27 mouse cellular contexts compared by ENCODE assay signal in the genomic region with DNA sequence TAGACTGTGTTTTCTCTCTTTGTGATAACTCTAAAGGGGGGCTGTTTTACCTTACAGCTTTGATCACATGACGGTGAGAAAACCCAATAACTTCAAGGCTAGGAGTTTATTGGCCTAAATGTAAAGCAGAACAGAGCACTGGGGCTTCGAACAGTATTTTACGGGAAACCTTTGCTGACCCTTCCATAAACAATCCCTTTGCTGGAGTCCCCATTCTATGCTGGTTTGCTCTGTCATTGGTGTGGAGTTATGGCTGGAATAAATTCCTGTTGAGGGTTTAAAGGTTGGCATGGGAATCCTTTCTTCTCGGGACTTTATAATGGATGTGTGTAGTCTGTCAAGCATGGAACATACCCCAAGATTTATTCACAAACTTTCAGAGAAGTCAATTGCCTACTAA. TPM values are rescaled to one million over a fixed set of nuclear protein-coding genes. Genes with fewer than 3 reads are reported as not detected.
DNase-seq lines count a peak whose midpoint lies in the region; ATAC-seq lines count a peak whose summit lies in the region.
"Had no signal": no experiment of that assay in that cellular context is flagged by ENCODE, and none has a peak within 500 bp of the region (broad histone marks: within the 10 kb centered on the region; RNA-seq: fewer than 3 reads in every experiment).

No protein-coding gene starts in this region.

- WGBS in neural tube, embryonic 14.5 days = 9% methylated on average over 4 of the region's 4 CpGs
- 79% methylated on average over 4 of the region's 4 CpGs for WGBS in embryonic facial prominence, embryonic 10.5 days

- H3K27ac ChIP-seq in neural tube, embryonic 14.5 days (ENCODE audit: low read depth, low read length) = 0 out of 2 replicates have a peak overlapping the region, but pooled peaks have one; percentile 12
- H3K27ac ChIP-seq in embryonic facial prominence, embryonic 10.5 days (replicated peaks) = no peak overlapping the region
- H3K27ac ChIP-seq: embryonic facial prominence, embryonic 15.5 days; forebrain, embryonic 12.5 days; hindbrain, embryonic 12.5 days; liver, embryonic 12.5 days; macrophage; midbrain, embryonic 15.5 days had no signal

- no peaks in the 10 kb centered on the region for H3K27me3 ChIP-seq in neural tube, embryonic 14.5 days (ENCODE audit: control insufficient read depth, insufficient read depth, low read length)
- H3K27me3 ChIP-seq in embryonic facial prominence, embryonic 10.5 days (replicated peaks; ENCODE audit: low read depth, poor library complexity, severe bottlenecking) = no peaks in the 10 kb centered on the region
- H3K27me3 ChIP-seq: embryonic facial prominence, embryonic 15.5 days; forebrain, embryonic 12.5 days; hindbrain, embryonic 12.5 days; liver, embryonic 12.5 days; midbrain, embryonic 15.5 days had no signal

- H3K36me3 ChIP-seq in neural tube, embryonic 14.5 days (ENCODE audit: control insufficient read depth, insufficient read depth, low read length) = no peaks in the 10 kb centered on the region
- H3K36me3 ChIP-seq in embryonic facial prominence, embryonic 10.5 days (replicated peaks) = no peaks in the 10 kb centered on the region
- H3K36me3 ChIP-seq: embryonic facial prominence, embryonic 15.5 days; forebrain, embryonic 12.5 days; hindbrain, embryonic 12.5 days; liver, embryonic 12.5 days; midbrain, embryonic 15.5 days had no signal

- H3K9ac ChIP-seq in neural tube, embryonic 14.5 days (replicated peaks; ENCODE audit: low read depth, low read length) = no peak overlapping the region
- H3K9ac ChIP-seq: embryonic facial prominence, embryonic 15.5 days; forebrain, embryonic 12.5 days; forebrain, postnatal 0 days; hindbrain, embryonic 12.5 days; liver, embryonic 12.5 days; liver, postnatal 0 days; midbrain, embryonic 15.5 days had no signal

- peak; percentile 32 for DNase-seq in embryo, embryonic 10 days (ENCODE audit: low spot score)
- DNase-seq in embryo, embryonic 11 days = peak; percentile 37
- DNase-seq in mesoderm, embryonic 11.5 days (ENCODE audit: low read depth, low spot score) = peak; percentile 73
- DNase-seq in layer of hippocampus, postnatal 10 days (ENCODE audit: low spot score in 2 of 2) = no peak
- no peak for DNase-seq in cerebellum, postnatal 36 days
- no peak for DNase-seq in embryonic facial prominence, embryonic 10.5 days (ENCODE audit: low spot score)
- DNase-seq: adrenal gland, postnatal 14 days; cerebellum, adult 11 months; cerebellum, adult 9-10 months; forebrain, postnatal 0 days; kidney, adult 9 months; kidney, postnatal 10 days; liver, postnatal 0 days; right cerebral cortex, postnatal 4 days; thymus, adult 2 months; thymus, postnatal 4 days had no signal

- H3K4me3 ChIP-seq in neural tube, embryonic 14.5 days (ENCODE audit: low read depth, low read length) = no peak overlapping the region
- H3K4me3 ChIP-seq in embryonic facial prominence, embryonic 10.5 days = no peak overlapping the region
- H3K4me3 ChIP-seq: embryonic facial prominence, embryonic 15.5 days; forebrain, embryonic 12.5 days; hindbrain, embryonic 12.5 days; liver, embryonic 12.5 days; midbrain, embryonic 15.5 days had no signal

- H3K4me2 ChIP-seq in neural tube, embryonic 14.5 days (ENCODE audit: low read depth, low read length) = no peak overlapping the region
- H3K4me2 ChIP-seq: embryonic facial prominence, embryonic 15.5 days; forebrain, embryonic 12.5 days; hindbrain, embryonic 12.5 days; liver, embryonic 12.5 days; midbrain, embryonic 15.5 days had no signal

- peak; percentile 88 for ATAC-seq in neural tube, embryonic 14.5 days (ENCODE audit: low read depth)
- ATAC-seq: CD4-positive, CD25-positive, alpha-beta regulatory T cell, adult 4 months; forebrain, postnatal 0 days; intestine, postnatal 0 days; liver, embryonic 12.5 days; liver, postnatal 0 days; lung, postnatal 0 days; midbrain, embryonic 15.5 days had no signal

- no peaks in the 10 kb centered on the region for H3K9me3 ChIP-seq in neural tube, embryonic 14.5 days (ENCODE audit: control insufficient read depth, low read length)
- H3K9me3 ChIP-seq in embryonic facial prominence, embryonic 10.5 days = no peaks in the 10 kb centered on the region
- H3K9me3 ChIP-seq: embryonic facial prominence, embryonic 15.5 days; forebrain, embryonic 12.5 days; hindbrain, embryonic 12.5 days; liver, embryonic 12.5 days; midbrain, embryonic 15.5 days had no signal

- H3K4me1 ChIP-seq in neural tube, embryonic 14.5 days (ENCODE audit: control insufficient read depth, insufficient read depth, low read length) = 0 out of 2 replicates have a peak, but pooled peaks cover 2% of the 10 kb centered on the region
- no peaks in the 10 kb centered on the region for H3K4me1 ChIP-seq in embryonic facial prominence, embryonic 10.5 days
- H3K4me1 ChIP-seq: embryonic facial prominence, embryonic 15.5 days; forebrain, embryonic 12.5 days; hindbrain, embryonic 12.5 days; liver, embryonic 12.5 days; midbrain, embryonic 15.5 days had no signal

RNA-seq across cellular contexts. Expression of a gene that starts 12.0 kb away (rescaled TPM):
- 93.7 and 130 TPM in 2 replicates for polyA plus RNA-seq in neural tube, embryonic 14.5 days (2014; fragmentation: Nextera tagmentation; extraction: Ambion mirVana)
- total RNA-seq in layer of hippocampus, postnatal 10 days (2021) = 100 to 1,000 TPM; 311 to 317 TPM
- polyA plus RNA-seq in embryonic facial prominence, embryonic 10.5 days (2016; fragmentation: Nextera tagmentation; extraction: Ambion mirVana) = 1.2 and 1.3 TPM in 2 replicates
- total RNA-seq: megakaryocyte-erythroid progenitor cell, adult 5-6 weeks had no signal
- polyA plus RNA-seq: liver, postnatal 0 days; macrophage had no signal

Comparison
In these comparisons a context has a peak if more than half of its experiments do, and no peak if none do; other contexts are left out.
1. DNase-seq: peak in embryo, embryonic 10 days (single experiment), embryo, embryonic 11 days (single experiment) and mesoderm, embryonic 11.5 days (single experiment); none in layer of hippocampus, postnatal 10 days (0 of 2), cerebellum, postnatal 36 days (0 of 2) and embryonic facial prominence, embryonic 10.5 days (single experiment).
2. RNA of a gene that starts 12.0 kb away (polyA plus RNA-seq): 93.7 to 130 TPM in neural tube, embryonic 14.5 days; 1.2 to 1.3 TPM in embryonic facial prominence, embryonic 10.5 days; every median in the first group is over 10 times any median in the second.